In genomic region chr13:16901424-16901823, GRCm38 (mm10) we compare ENCODE assay signal across 30 mouse cellular contexts.
A peak's percentile ranks its signal among the peaks of the same experiment; 100 is the strongest.
DNase-seq lines count a peak whose midpoint lies in the region; ATAC-seq and TF ChIP-seq lines count a peak whose summit lies in the region.
"Had no signal": no experiment of that assay in that cellular context is flagged by ENCODE, and none has a peak within 500 bp of the region (broad histone marks: within the 10 kb centered on the region; RNA-seq: fewer than 3 reads in every experiment).

No protein-coding gene starts in this region.

- H3K9me3 ChIP-seq in liver, embryonic 11.5 days (ENCODE audit: control insufficient read depth, low read length): no peaks in the 10 kb centered on the region
- H3K9me3 ChIP-seq in liver, embryonic 14.5 days (ENCODE audit: control insufficient read depth, low read length): no peaks in the 10 kb centered on the region
- no peaks in the 10 kb centered on the region for H3K9me3 ChIP-seq in liver, postnatal 0 days (ENCODE audit: low read length)
- H3K9me3 ChIP-seq: embryonic facial prominence, embryonic 10.5 days; embryonic facial prominence, embryonic 13.5 days; G1E; heart, embryonic 12.5 days; heart, embryonic 15.5 days; hindbrain, embryonic 10.5 days; hindbrain, embryonic 13.5 days had no signal

- no peak overlapping the region for H3K4me3 ChIP-seq in liver, embryonic 11.5 days (ENCODE audit: low read depth, low read length)
- H3K4me3 ChIP-seq in liver, embryonic 14.5 days (ENCODE audit: insufficient read depth in 1 of 2, low read depth in 2 of 2, low read length in 2 of 2): no peak overlapping the region
- no peak overlapping the region for H3K4me3 ChIP-seq in liver, postnatal 0 days (ENCODE audit: low read depth, low read length)
- H3K4me3 ChIP-seq: embryonic facial prominence, embryonic 10.5 days; embryonic facial prominence, embryonic 13.5 days; gastrocnemius, adult 2 months; heart, embryonic 12.5 days; heart, embryonic 15.5 days; hindbrain, embryonic 10.5 days; hindbrain, embryonic 13.5 days had no signal

- no peak for TF ChIP-seq EP300 in liver, embryonic 14.5 days (IDR thresholded peaks at IDR 0.05; ENCODE audit: low read depth)
- TF ChIP-seq EP300 in liver, postnatal 0 days (IDR thresholded peaks at IDR 0.05; ENCODE audit: low read depth): no peak

- no peaks in the 10 kb centered on the region for H3K36me3 ChIP-seq in liver, embryonic 11.5 days (ENCODE audit: control insufficient read depth, insufficient read depth, low read length)
- H3K36me3 ChIP-seq in liver, embryonic 14.5 days (replicated peaks; ENCODE audit: control insufficient read depth, insufficient read depth, low read depth): no peaks in the 10 kb centered on the region
- H3K36me3 ChIP-seq in liver, postnatal 0 days (replicated peaks; ENCODE audit: insufficient read depth, low read length): no peaks in the 10 kb centered on the region
- H3K36me3 ChIP-seq: embryonic facial prominence, embryonic 10.5 days; embryonic facial prominence, embryonic 13.5 days; G1E; heart, embryonic 12.5 days; heart, embryonic 15.5 days; hindbrain, embryonic 10.5 days; hindbrain, embryonic 13.5 days had no signal

- no peak overlapping the region for H3K4me2 ChIP-seq in liver, embryonic 11.5 days
- no peak overlapping the region for H3K4me2 ChIP-seq in liver, embryonic 14.5 days (ENCODE audit: low read depth)
- no peak overlapping the region for H3K4me2 ChIP-seq in liver, postnatal 0 days (ENCODE audit: low read depth, low read length)
- H3K4me2 ChIP-seq: embryonic facial prominence, embryonic 13.5 days; heart, embryonic 12.5 days; heart, embryonic 15.5 days; hindbrain, embryonic 13.5 days had no signal

- peak; percentile 8 for DNase-seq in liver
- DNase-seq in liver, embryonic 11.5 days (ENCODE audit: low spot score): no peak
- DNase-seq in liver, embryonic 14.5 days (ENCODE audit: low read depth in 3 of 3, low spot score in 3 of 3): no peak
- DNase-seq in liver, postnatal 0 days: no peak
- DNase-seq in adrenal gland, adult 2 months: no peak
- DNase-seq in adrenal gland, adult (ENCODE audit: inconsistent age in 2 of 2, low spot score in 1 of 2): no peak
- DNase-seq: adrenal gland, adult 8-10 months; adrenal gland, postnatal 25 days; cerebellum, adult 11-12 months; cerebellum, adult 8-10 months; cerebellum, postnatal 36 days; embryo, embryonic 11 days; forebrain, postnatal 0 days; gastrocnemius, adult 2 months; gastrocnemius, postnatal 14 days; heart, adult 11 months; heart, postnatal 10 days; heart, postnatal 36 days had no signal

- WGBS in liver, embryonic 11.5 days: 66% methylated on average over 4 of the region's 4 CpGs
- WGBS in liver, embryonic 14.5 days (ENCODE audit: insufficient replicate concordance): 58% methylated on average over 4 of the region's 4 CpGs
- 74% methylated on average over 4 of the region's 4 CpGs for WGBS in liver, postnatal 0 days (ENCODE audit: insufficient replicate concordance)

- H3K27me3 ChIP-seq in liver, embryonic 11.5 days (replicated peaks; ENCODE audit: control insufficient read depth, insufficient read depth, low read length): no peaks in the 10 kb centered on the region
- H3K27me3 ChIP-seq in liver, embryonic 14.5 days (ENCODE audit: control insufficient read depth, insufficient read depth, low read length): no peaks in the 10 kb centered on the region
- no peaks in the 10 kb centered on the region for H3K27me3 ChIP-seq in liver, postnatal 0 days (ENCODE audit: insufficient read depth, low read length)
- H3K27me3 ChIP-seq: CH12.LX; embryonic facial prominence, embryonic 13.5 days; heart, embryonic 12.5 days; heart, embryonic 15.5 days; hindbrain, embryonic 13.5 days; Patski had no signal

- ATAC-seq in liver, embryonic 11.5 days (replicated peaks; ENCODE audit: low FRiP score): no peak
- ATAC-seq in liver, embryonic 14.5 days (ENCODE audit: insufficient read depth): peak; percentile 67
- 0 out of 2 replicates have a peak, but pooled peaks have one; percentile 29 for ATAC-seq in liver, postnatal 0 days
- ATAC-seq in megakaryocyte progenitor cell, adult 5-6 weeks (replicated peaks; ENCODE audit: poor library complexity): no peak
- ATAC-seq: forebrain, embryonic 14.5 days; forebrain, postnatal 0 days; hindbrain, embryonic 16.5 days; Patski had no signal

- no peak for TF ChIP-seq CTCF in liver, embryonic 14.5 days (IDR thresholded peaks at IDR 0.05; ENCODE audit: low read depth)
- no peak for TF ChIP-seq CTCF in liver, postnatal 0 days (IDR thresholded peaks at IDR 0.05; ENCODE audit: low read depth)

- H3K27ac ChIP-seq in liver, embryonic 11.5 days (ENCODE audit: low read depth, low read length): no peak overlapping the region
- H3K27ac ChIP-seq in liver, embryonic 14.5 days: no peak overlapping the region
- H3K27ac ChIP-seq in liver, postnatal 0 days (ENCODE audit: low read depth): no peak overlapping the region
- H3K27ac ChIP-seq: embryonic facial prominence, embryonic 10.5 days; embryonic facial prominence, embryonic 13.5 days; gastrocnemius, adult 2 months; heart, embryonic 15.5 days; hindbrain, embryonic 10.5 days; hindbrain, embryonic 13.5 days had no signal

- no peak overlapping the region for H3K9ac ChIP-seq in liver, embryonic 11.5 days (ENCODE audit: low read depth, low read length)
- H3K9ac ChIP-seq in liver, embryonic 14.5 days (replicated peaks): no peak overlapping the region
- no peak overlapping the region for H3K9ac ChIP-seq in liver, postnatal 0 days (replicated peaks)
- H3K9ac ChIP-seq: embryonic facial prominence, embryonic 13.5 days; forebrain, postnatal 0 days; heart, embryonic 12.5 days; heart, embryonic 15.5 days; hindbrain, embryonic 13.5 days had no signal

- no peaks in the 10 kb centered on the region for H3K4me1 ChIP-seq in liver, embryonic 11.5 days (replicated peaks; ENCODE audit: control insufficient read depth, insufficient read depth, low read length)
- no peaks in the 10 kb centered on the region for H3K4me1 ChIP-seq in liver, embryonic 14.5 days (replicated peaks; ENCODE audit: control insufficient read depth in 2 of 2, insufficient read depth in 2 of 2, low read length in 1 of 2)
- no peaks in the 10 kb centered on the region for H3K4me1 ChIP-seq in liver, postnatal 0 days (ENCODE audit: insufficient read depth)
- H3K4me1 ChIP-seq: embryonic facial prominence, embryonic 10.5 days; embryonic facial prominence, embryonic 13.5 days; heart, embryonic 15.5 days; hindbrain, embryonic 10.5 days; hindbrain, embryonic 13.5 days had no signal

Comparison
In these comparisons a context has a peak if more than half of its experiments do, and no peak if none do; other contexts are left out.
1. ATAC-seq: peak in liver, embryonic 14.5 days (single experiment) and liver, postnatal 0 days (single experiment); none in liver, embryonic 11.5 days (single experiment) and megakaryocyte progenitor cell, adult 5-6 weeks (single experiment).